Mouse (Mus musculus): ENCODE measurements around the gene Olfr360.
"Not testable (repeated sequence)": the region's sequence is repeated elsewhere in the genome, so short reads cannot be mapped to it uniquely, and the experiment has no call there.

Olfr360 gene

GRCm38 (mm10) chr2:37065446-37065845, at the start of gene Olfr360:
TSS of gene Olfr360 (plus strand) at chr2:37065746.
- DNase-seq (ENCODE audit: low read depth, low spot score) = no peak

DNA sequence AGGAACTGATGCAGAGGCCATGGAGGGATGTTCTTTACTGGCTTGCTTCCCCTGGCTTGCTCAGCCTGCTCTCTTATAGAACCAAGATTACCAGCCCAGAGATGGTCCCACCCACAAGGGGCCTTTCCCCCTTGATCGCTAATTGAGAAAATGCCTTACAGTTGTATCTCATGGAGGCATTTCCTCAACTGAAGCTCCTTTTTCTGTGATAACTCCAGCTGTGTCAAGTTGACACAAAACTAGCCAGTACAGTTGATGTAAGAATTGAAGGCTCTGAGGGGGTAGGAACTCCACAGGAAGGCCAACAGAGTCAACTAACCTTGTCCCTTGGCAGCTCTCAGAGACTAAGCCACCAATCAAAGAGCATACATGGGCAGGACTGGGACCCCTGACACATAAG, 23.6 kb downstream of the Olfr360 start, which contains the start of gene Olfr361:
Gene Olfr361 (minus strand): TSS at position 101 of the 400 bp plus-strand sequence.
- DNase-seq (ENCODE audit: low read depth, low spot score) = not testable (repeated sequence)

GRCm38 (mm10) chr2:37117810-37118209, 52.3 kb downstream of the Olfr360 start, which contains the start of gene Olfr362:
TSS of gene Olfr362 (minus strand) at chr2:37117910.
- no peak for DNase-seq (ENCODE audit: low read depth, low spot score)

All from forelimb bud, embryonic 11.5 days (tissue).